Mouse (Mus musculus) retina, adult 2 months (tissue): Measurements from ENCODE around the gene Ada.

Experiments
- DNase-seq: peaks from one replicate; pipeline ENCODE4 v3.0.0-alpha.2; 2012; ENCODE audit warnings: low read depth, low spot score

Ada gene

GRCm38 (mm10) chr2:163749647-163750611 is at the start of gene Ada:
TSS of gene Ada (minus strand) at chr2:163750239.
- DNase-seq: no peak

DNA sequence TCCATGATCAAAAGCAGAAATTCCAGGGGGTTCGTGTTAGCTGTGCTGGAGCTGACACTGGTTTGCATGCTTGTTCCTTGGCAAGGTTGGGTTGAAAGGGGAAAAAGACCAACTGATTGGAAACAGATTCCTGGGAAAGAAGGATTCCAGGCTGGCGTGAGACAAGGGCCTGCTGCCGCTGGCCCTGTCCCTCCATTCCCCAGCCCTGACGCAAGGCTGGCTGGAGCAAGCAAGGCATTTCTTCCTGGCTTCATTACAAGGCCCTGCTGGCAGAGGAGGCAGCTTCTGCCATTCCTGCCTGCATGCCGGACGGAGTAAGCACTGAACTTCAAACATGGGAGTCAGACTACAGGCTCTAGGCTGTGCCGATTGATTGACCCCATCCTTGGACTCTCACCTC is 48.4 kb upstream of the Ada start:
- DNase-seq: no peak

DNA sequence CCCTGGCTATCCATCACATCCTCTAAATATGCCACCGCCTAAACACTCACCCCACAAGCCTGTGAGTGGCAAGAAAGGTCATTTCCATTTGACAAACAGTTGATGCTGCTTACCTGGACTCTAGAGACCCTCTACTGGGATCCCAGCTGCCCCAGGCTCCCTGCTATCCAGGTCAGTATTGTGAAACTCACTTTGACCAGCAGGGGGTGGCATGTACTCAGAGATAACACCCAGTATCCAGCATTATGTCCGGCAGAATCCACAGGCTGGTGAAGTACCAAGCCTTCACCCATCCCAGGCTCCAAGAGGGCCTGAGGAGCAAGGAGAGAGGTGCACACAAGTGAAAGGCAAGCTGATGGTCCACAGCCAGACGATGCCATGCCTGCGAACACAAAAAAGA is 38.4 kb upstream of the Ada start:
- peak; percentile 55 for DNase-seq

GRCm38 (mm10) chr2:163787709-163788108 is 37.7 kb upstream of the Ada start:
- DNase-seq: peak; percentile 50

GRCm38 (mm10) chr2:163787086-163787485 is 37.0 kb upstream of the Ada start:
- DNase-seq: no peak

DNA sequence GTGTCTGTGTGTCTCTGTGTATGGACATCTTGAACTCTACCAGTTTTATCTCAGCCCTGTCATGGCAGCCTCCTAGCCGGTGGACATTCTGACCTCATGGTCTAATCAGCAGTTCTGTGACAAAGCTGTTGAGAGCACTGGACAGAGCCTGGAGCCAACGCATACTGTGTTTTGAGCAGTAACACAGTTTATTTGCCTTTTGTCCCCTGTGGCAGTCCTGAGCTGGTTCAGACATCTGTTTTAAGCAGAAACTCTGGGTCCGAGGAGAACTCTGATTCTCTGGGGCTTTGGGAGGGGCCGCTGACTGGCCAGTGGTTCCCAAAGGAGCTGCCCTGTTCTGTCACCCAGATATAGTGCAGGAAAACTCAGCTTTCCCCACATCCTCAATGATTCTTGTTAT is 33.9 kb upstream of the Ada start:
- DNase-seq: no peak

DNA sequence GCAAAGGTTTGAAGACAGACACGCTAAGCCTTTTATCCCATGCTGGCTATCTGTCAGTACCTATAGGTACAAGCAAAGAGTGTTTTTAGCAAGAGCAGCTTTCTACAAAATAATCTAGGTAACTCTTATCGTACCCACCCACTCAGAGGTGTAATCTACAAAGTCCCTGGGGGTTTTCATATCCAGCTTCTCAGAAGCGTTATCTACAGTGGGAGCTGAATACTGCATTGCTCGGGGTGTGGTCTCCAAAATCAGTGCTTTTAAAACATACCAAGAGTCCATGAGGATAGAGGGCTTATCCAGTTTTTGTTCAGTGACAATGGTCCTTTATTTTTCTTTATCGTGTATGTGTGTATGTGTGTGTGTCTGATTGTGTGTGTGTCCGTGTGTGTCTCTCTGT is 33.3 kb upstream of the Ada start:
- DNase-seq: no peak

GRCm38 (mm10) chr2:163778896-163779295 is 28.9 kb upstream of the Ada start:
- DNase-seq: no peak

- no peak for DNase-seq
These were observed 27.0 kb upstream of the Ada start for GRCm38 (mm10) chr2:163777061-163777460.

DNA sequence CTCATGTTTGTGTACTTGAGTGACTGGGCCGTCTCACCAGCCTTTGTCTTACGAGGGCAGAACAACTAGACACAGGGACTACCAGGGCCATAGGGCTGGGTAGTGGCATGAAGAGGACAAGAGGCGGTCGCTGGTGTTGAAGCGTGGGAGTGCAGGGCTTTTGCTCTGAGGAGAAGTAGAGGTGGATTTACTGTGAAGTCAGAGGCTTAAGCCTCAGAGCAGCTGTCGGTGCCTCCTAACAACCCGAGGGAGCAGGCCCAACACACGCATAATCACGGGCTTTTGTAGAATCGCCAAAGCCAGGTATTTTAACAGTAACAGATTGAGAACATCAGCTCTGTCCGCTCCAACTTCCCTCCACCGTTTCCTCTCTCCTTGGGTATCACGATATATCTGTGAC is 26.6 kb upstream of the Ada start:
- no peak for DNase-seq

GRCm38 (mm10) chr2:163770731-163771130 is 20.7 kb upstream of the Ada start:
- no peak for DNase-seq

DNA sequence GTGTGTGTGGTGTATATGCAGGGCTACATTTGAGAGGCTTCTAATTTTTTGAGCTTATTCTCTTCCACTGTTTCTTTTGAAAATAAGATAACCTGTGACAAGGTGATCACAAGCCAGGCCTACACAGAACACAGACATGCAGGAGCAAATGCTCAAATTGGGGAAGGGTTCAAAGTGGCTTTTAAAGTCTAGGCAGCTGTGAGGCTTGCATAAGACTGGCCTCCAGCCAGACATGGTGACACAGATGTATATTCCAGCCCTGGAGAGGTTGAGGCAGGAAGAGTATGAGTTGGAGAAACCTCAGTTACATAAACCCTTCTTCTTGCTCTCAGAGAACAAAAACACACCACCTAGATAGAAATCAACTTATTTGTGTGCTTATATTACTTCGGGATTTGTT is 16.9 kb upstream of the Ada start:
- DNase-seq: no peak

DNA sequence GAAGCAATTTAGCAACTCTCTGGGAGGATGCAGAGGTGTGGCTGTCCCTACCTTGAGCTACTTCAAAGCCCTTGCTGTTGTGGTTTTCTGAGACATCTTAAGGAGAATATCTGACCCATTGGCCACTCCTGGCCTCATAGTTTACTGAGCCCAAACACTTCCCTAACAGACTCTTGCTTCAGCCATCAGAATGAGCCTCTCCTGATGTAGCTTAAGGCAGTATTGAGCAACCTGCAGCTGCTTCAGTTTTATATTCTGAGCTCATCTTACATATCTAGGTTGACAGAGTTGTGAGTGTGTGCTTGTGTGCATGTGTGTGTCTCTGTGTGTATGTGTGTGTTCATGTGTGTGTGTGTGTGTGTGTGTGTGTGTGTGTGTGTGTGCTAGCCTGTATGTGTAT is 16.2 kb upstream of the Ada start:
- no peak for DNase-seq

GRCm38 (mm10) chr2:163761402-163761801 is 11.4 kb upstream of the Ada start:
- no peak for DNase-seq

DNA sequence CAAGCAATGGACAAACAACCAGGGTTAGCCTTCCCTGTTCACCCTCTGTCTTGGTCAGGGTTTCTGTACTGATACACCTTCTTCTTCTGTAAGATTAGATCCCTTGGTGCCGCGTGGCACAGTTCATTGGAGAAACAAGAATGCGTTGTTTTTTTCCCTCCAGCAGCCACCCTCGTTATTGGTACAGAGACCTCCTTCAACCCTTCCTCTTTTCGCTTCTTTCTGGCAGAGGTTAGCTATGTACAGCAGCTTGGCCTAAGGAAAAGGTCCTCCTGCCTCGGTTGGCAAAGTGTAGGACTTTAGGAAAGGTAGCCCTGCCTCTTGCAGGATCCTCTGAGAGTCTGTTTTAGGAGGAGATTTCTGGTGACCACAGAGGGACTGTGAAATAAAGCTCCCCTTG is 10.6 kb upstream of the Ada start:
- no peak for DNase-seq

GRCm38 (mm10) chr2:163758146-163758545 is 8.1 kb upstream of the Ada start:
- no peak for DNase-seq

DNA sequence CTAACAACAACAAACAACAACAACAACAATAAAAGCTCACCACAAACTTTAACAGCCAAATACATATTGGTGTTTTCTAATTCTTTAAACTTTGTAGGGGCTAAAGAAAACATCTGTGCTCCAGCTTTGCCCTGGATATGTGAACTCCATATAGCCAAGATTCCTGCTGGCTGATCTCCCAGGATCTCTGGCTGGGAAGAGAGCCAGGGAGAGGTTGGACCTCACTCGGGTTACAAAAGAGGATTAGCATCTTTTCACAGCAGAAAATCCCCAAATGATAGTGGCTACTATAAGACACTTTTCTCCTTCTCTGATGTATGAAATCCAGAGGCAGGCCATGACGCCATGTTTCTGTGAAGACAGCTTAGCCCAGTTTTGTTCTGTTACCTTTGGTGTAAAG is 6.7 kb upstream of the Ada start:
- no peak for DNase-seq

DNA sequence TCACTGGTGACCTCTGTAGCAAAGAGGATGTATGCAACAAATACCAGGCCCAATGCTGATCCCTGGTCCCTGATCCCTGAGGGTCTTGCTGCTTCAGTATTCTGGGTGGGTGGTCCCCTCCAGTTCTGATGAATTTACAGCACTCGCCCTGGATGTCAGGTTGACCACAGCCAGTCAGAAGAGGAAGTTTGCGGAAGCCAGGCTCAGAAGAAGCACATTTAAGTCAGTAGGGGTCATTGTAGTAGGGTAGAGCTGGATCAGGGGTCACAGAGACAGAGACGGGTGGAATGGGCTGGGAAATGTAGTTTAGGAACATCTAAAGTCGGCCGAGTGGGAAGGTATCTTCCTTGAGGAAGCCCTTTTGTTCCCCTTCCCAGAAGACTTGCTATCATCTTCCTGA is 4.2 kb upstream of the Ada start:
- no peak for DNase-seq

GRCm38 (mm10) chr2:163744801-163745570 is 5.1 kb downstream of the Ada start:
- DNase-seq: no peak

DNA sequence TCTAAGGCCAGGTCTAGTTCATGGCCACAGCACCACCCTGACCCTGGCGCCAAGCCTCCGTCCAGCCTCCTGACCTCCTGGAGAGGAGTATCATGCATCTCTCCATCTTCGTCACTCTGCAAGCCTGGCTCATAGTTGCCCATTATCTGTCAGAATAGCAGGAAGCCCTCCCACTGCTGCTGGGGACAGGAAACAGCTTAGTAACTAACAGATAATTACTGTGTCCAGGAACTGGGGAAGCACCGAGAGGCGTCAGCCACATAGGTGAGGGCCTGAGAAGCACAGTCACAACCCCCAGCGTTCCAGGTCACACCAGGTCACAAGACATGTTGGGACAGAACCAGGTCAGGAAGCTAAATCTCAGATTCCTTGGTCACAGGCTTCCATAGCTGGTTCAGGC is 6.7 kb downstream of the Ada start:
- no peak for DNase-seq

DNA sequence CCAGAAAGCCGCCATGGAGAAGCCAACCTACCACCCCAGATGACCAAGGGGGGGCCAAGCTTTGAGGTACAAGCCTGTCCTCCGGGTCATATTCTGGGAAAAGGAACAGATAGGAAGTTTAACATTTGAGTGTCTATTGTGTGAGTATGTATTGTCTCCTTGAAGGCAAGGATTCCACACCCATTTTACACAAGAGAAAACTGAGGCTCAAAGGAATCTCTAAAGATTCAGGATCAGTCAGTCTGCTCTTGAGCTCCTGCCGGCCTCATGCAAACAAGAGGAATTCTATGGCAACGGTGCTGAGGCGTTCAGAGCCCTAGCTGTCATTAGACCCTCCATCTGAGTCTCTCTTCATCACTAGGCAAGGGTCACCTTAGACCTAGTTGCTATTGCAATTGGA is 7.4 kb downstream of the Ada start:
- no peak for DNase-seq

GRCm38 (mm10) chr2:163735980-163736379 is 14.1 kb downstream of the Ada start:
- no peak for DNase-seq

- no peak for DNase-seq
These were observed 14.9 kb downstream of the Ada start for GRCm38 (mm10) chr2:163735163-163735562.
